Mouse (Mus musculus) forebrain, embryonic 16.5 days (tissue): ENCODE measurements around the gene Gnat1. TPM values are rescaled to one million over a fixed set of nuclear protein-coding genes. Genes with fewer than 3 reads are reported as not detected.

Experiments used
- ATAC-seq: fragments of 200-750 bp; cut with Nextera tagmentation; 2 replicates; pipeline ENCODE4 v1.8.0; 2017; ENCODE audit warnings: mild to moderate bottlenecking, moderate library complexity
- H3K27ac ChIP-seq: fragments of 300-500 bp; sonication (generic); 2 replicates; pipeline ENCODE4 v1.5.1; 2014; ENCODE audit warnings: low read length, control low read depth
- H3K27me3 ChIP-seq: fragments of 300-500 bp; sonication (generic); replicated peaks from 2 replicates; pipeline ENCODE4 v1.6.1; 2014; ENCODE audit warnings: low read length; ENCODE audit not compliant: control insufficient read depth, insufficient read depth
- H3K36me3 ChIP-seq: fragments of 300-500 bp; sonication (generic); 2 replicates; pipeline ENCODE4 v1.6.1; 2014; ENCODE audit not compliant: control insufficient read depth, insufficient read depth
- H3K4me1 ChIP-seq: fragments of 300-500 bp; sonication (generic); replicated peaks from 2 replicates; pipeline ENCODE4 v1.6.1; 2014; ENCODE audit warnings: low read length; ENCODE audit not compliant: control insufficient read depth, insufficient read depth
- H3K4me2 ChIP-seq: fragments of 300-500 bp; sonication (generic); 2 replicates; pipeline ENCODE4 v1.6.1; 2014; ENCODE audit warnings: mild to moderate bottlenecking, low read length, control low read depth
- H3K4me3 ChIP-seq: fragments of 300-500 bp; sonication (generic); replicated peaks from 2 replicates; pipeline ENCODE4 v1.5.1; 2014; ENCODE audit warnings: mild to moderate bottlenecking, low read length, control low read depth
- H3K9ac ChIP-seq: fragments of 300-500 bp; sonication (generic); replicated peaks from 2 replicates; pipeline ENCODE4 v1.6.1; 2014; ENCODE audit warnings: low read depth, low read length, control low read depth
- H3K9me3 ChIP-seq: fragments of 300-500 bp; sonication (generic); 2 replicates; pipeline ENCODE4 v1.6.1; 2016; ENCODE audit warnings: low read length; ENCODE audit not compliant: control insufficient read depth
- WGBS: fragments of 180-500 bp; shearing (Covaris S2); extraction: QIAGEN DNeasy Blood & Tissue Kit; methylation state at CpG from one replicate; pipeline ENCODE4 v1.1.7; 2014; 5-methylcytosine and 5-hydroxymethylcytosine counted together
- polyA plus RNA-seq: library from polyadenylated mRNA; unstranded; fragments of >200 nt; fragmentation: Nextera tagmentation; extraction: Ambion mirVana; gene quantifications from 2 replicates; pipeline ENCODE4 v1.2.1, GENCODE M21; 2015

Gnat1 gene
- polyA plus RNA-seq, 1 experiment from 2014 or later = 1.4 TPM

- no peak for ATAC-seq
- H3K9me3 ChIP-seq = no peaks in the 10 kb centered on the region
- H3K9ac ChIP-seq = no peak overlapping the region
- H3K27me3 ChIP-seq = peaks cover 7% of the 10 kb centered on the region; the same call in 1 of the 2 replicates
- H3K36me3 ChIP-seq = no peaks in the 10 kb centered on the region
- no peak overlapping the region for H3K4me2 ChIP-seq
- no peak overlapping the region for H3K4me3 ChIP-seq
- H3K4me1 ChIP-seq = peaks cover 17% of the 10 kb centered on the region
- H3K27ac ChIP-seq = no peak overlapping the region
- 49% methylated on average over 3 of the region's 3 CpGs for WGBS
These were observed 10.6 kb downstream of the Gnat1 start for GRCm38 (mm10) chr9:107668916-107669315.

- no peak overlapping the region for H3K4me2 ChIP-seq
- H3K27me3 ChIP-seq = peaks cover 7% of the 10 kb centered on the region; the same call in 1 of the 2 replicates
- WGBS = 39% methylated on average over 8 of the region's 8 CpGs
- H3K9ac ChIP-seq = no peak overlapping the region
- H3K4me3 ChIP-seq = no peak overlapping the region
- H3K27ac ChIP-seq = no peak overlapping the region
- no peaks in the 10 kb centered on the region for H3K36me3 ChIP-seq
- peaks cover 25% of the 10 kb centered on the region for H3K4me1 ChIP-seq
- no peak for ATAC-seq
- H3K9me3 ChIP-seq = no peaks in the 10 kb centered on the region
These were observed 11.5 kb downstream of the Gnat1 start for GRCm38 (mm10) chr9:107668011-107668410.

GRCm38 (mm10) chr9:107667219-107667618, 12.3 kb downstream of the Gnat1 start:
- peaks cover 26% of the 10 kb centered on the region for H3K4me1 ChIP-seq
- H3K36me3 ChIP-seq = no peaks in the 10 kb centered on the region
- H3K4me2 ChIP-seq = peak overlapping the region; percentile 86
- peaks cover 7% of the 10 kb centered on the region; the same call in 1 of the 2 replicates for H3K27me3 ChIP-seq
- no peaks in the 10 kb centered on the region for H3K9me3 ChIP-seq
- H3K27ac ChIP-seq = no peak overlapping the region
- H3K9ac ChIP-seq = peak overlapping the region; percentile 53
- WGBS = under 1% methylated on average over 24 of the region's 24 CpGs
- ATAC-seq = peak; percentile 92
- peak overlapping the region; percentile 49 for H3K4me3 ChIP-seq

- under 1% methylated on average over 30 of the region's 30 CpGs for WGBS
- no peak overlapping the region for H3K27ac ChIP-seq
- peak overlapping the region; percentile 86 for H3K4me2 ChIP-seq
These were observed 12.7 kb downstream of the Gnat1 start for GRCm38 (mm10) chr9:107666751-107667205.

GRCm38 (mm10) chr9:107665308-107665707, 14.2 kb downstream of the Gnat1 start:
- Histone ChIP-seq H3K9ac (no peak overlapping the region), H3K9me3 (no peaks in the 10 kb centered on the region), H3K4me3 (no peak overlapping the region), H3K27me3 (peaks cover 7% of the 10 kb centered on the region; the same call in 1 of the 2 replicates), H3K36me3 (no peaks in the 10 kb centered on the region), H3K4me1 (peaks cover 31% of the 10 kb centered on the region), H3K4me2 (peak overlapping the region; percentile 86; the same call in 1 of the 2 replicates), H3K27ac (no peak overlapping the region)
- no peak for ATAC-seq
- WGBS = 79% methylated on average over 7 of the region's 7 CpGs

More at GRCm38 (mm10) chr9:107666751-107667205, 12.7 kb downstream of the Gnat1 start:
- Histone ChIP-seq H3K27me3 (peaks cover 7% of the 10 kb centered on the region; the same call in 1 of the 2 replicates), H3K9me3 (no peaks in the 10 kb centered on the region), H3K9ac (peak overlapping the region; percentile 53), H3K4me1 (peaks cover 26% of the 10 kb centered on the region), H3K4me3 (peak overlapping the region; percentile 49), H3K36me3 (no peaks in the 10 kb centered on the region)
- peak; percentile 42; the same call in 1 of the 2 replicates for ATAC-seq

- no peak for ATAC-seq
- Histone ChIP-seq H3K4me3 (no peak overlapping the region), H3K9me3 (no peaks in the 10 kb centered on the region), H3K27ac (no peak overlapping the region), H3K36me3 (no peaks in the 10 kb centered on the region), H3K4me1 (peaks cover 39% of the 10 kb centered on the region), H3K9ac (no peak overlapping the region), H3K27me3 (peaks cover 6% of the 10 kb centered on the region; the same call in 1 of the 2 replicates), H3K4me2 (0 out of 2 replicates have a peak overlapping the region, but pooled peaks have one; percentile 10)
- WGBS = 46% methylated on average over 9 of the region's 9 CpGs
These were observed 16.0 kb downstream of the Gnat1 start for GRCm38 (mm10) chr9:107663525-107663924.

- H3K4me3 ChIP-seq = no peak overlapping the region
- WGBS = 86% methylated on average over 8 of the region's 8 CpGs
- no peak overlapping the region for H3K4me2 ChIP-seq
- H3K9me3 ChIP-seq = no peaks in the 10 kb centered on the region
- no peaks in the 10 kb centered on the region for H3K36me3 ChIP-seq
- no peak for ATAC-seq
- peaks cover 5% of the 10 kb centered on the region; the same call in 1 of the 2 replicates for H3K27me3 ChIP-seq
- peaks cover 35% of the 10 kb centered on the region for H3K4me1 ChIP-seq
- no peak overlapping the region for H3K9ac ChIP-seq
- no peak overlapping the region for H3K27ac ChIP-seq
These were observed 17.2 kb downstream of the Gnat1 start for GRCm38 (mm10) chr9:107662342-107662741.

GRCm38 (mm10) chr9:107660777-107661176, 18.7 kb downstream of the Gnat1 start:
- Histone ChIP-seq H3K36me3 (no peaks in the 10 kb centered on the region), H3K4me1 (peaks cover 22% of the 10 kb centered on the region), H3K4me2 (no peak overlapping the region), H3K9me3 (no peaks in the 10 kb centered on the region), H3K9ac (no peak overlapping the region), H3K4me3 (no peak overlapping the region), H3K27ac (no peak overlapping the region), H3K27me3 (peaks cover 4% of the 10 kb centered on the region; the same call in 1 of the 2 replicates)
- WGBS = 63% methylated on average over 3 of the region's 3 CpGs
- no peak for ATAC-seq

- WGBS = 67% methylated on average over 3 of the region's 3 CpGs
These were observed 19.6 kb downstream of the Gnat1 start for GRCm38 (mm10) chr9:107659961-107660360.

More at GRCm38 (mm10) chr9:107659961-107660360, 19.6 kb downstream of the Gnat1 start:
- Histone ChIP-seq H3K4me2 (no peak overlapping the region), H3K4me3 (no peak overlapping the region), H3K27ac (peak overlapping the region; percentile 58), H3K9ac (0 out of 2 replicates have a peak overlapping the region, but pooled peaks have one; percentile 11), H3K27me3 (no peaks in the 10 kb centered on the region), H3K36me3 (no peaks in the 10 kb centered on the region), H3K9me3 (no peaks in the 10 kb centered on the region), H3K4me1 (peaks cover 22% of the 10 kb centered on the region)
- peak; percentile 43 for ATAC-seq
